Mouse (Mus musculus): ENCODE data around the gene Nbea. TPM values are rescaled to one million over a fixed set of nuclear protein-coding genes. Genes with fewer than 3 reads are reported as not detected.
A peak's percentile ranks its signal among the peaks of the same experiment; 100 is the strongest.
"Not testable (repeated sequence)": the region's sequence is repeated elsewhere in the genome, so short reads cannot be mapped to it uniquely, and the experiment has no call there.

The Nbea gene
- total RNA-seq, 2 experiments from 2014 or later = 197 to 205 TPM

- no peak for DNase-seq (ENCODE audit: low spot score in 2 of 2)
These were observed 144.0 kb downstream of the Nbea start for GRCm38 (mm10) chr3:56039494-56039893.

DNA sequence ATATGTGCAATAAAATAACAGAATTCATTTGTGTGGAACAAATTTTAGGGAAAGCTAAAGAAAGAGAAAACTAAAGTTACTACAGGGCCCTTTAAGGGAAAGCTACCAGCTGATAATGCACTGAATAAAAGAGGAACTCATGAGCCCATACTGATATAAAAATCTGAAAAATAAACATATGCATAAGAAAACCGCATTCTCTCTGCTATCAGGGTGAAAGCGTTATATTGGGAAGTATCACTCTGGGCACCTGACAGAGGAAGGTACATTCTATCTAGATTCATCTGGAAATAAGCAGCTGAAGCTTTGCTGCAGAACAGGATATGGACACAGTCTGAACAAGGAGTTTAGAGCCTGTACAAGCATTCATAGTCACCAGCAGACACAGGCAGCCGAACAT, 148.9 kb downstream of the Nbea start:
- no peak for DNase-seq (ENCODE audit: low spot score in 2 of 2)

- DNase-seq (ENCODE audit: low spot score in 2 of 2) = no peak
These were observed 165.0 kb downstream of the Nbea start for GRCm38 (mm10) chr3:56018494-56018893.

DNA sequence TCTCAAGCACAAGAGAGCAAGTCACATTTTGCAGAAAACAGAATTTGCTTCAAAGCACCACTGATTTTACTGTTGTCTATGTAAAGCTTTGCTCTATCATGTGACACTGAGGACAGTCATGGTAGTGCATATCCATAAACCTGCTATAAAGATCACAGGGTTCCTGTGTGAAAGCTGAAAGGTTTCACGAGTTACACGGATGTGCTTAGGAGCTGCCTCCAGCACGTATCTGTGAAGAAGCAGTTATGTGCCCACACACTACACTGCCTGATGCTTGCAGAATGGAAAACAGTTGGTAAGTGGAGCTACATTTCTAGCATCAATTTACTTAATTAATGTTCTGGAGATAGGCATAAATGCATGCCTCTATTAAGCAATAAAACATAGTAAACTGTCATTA, 172.4 kb downstream of the Nbea start:
- DNase-seq (ENCODE audit: low spot score in 2 of 2) = no peak

GRCm38 (mm10) chr3:56007991-56008390, 175.5 kb downstream of the Nbea start:
- DNase-seq (ENCODE audit: low spot score in 2 of 2) = peak; percentile 30 to 43

- no peak for DNase-seq (ENCODE audit: low spot score in 2 of 2)
These were observed 183.2 kb downstream of the Nbea start for GRCm38 (mm10) chr3:56000259-56000658.

DNA sequence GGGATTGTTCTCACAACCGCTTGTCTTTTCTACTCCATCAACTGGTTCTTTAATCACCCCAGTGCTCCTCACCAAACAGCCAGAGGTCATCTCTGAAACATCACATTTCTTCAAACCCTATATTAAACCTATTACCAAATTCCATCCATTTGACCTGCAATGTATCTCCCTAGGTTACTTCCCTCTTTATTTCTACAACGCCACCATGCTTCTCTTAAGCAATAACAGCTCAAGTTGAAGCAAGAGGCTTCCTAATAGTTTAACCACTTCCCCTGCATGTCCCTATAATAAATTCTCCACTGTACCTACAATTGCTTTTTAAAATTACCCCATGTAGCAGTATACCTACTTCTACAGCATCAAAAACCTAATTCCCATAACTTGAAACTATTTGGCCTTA, 205.1 kb downstream of the Nbea start:
- no peak for DNase-seq (ENCODE audit: low spot score in 2 of 2)

DNA sequence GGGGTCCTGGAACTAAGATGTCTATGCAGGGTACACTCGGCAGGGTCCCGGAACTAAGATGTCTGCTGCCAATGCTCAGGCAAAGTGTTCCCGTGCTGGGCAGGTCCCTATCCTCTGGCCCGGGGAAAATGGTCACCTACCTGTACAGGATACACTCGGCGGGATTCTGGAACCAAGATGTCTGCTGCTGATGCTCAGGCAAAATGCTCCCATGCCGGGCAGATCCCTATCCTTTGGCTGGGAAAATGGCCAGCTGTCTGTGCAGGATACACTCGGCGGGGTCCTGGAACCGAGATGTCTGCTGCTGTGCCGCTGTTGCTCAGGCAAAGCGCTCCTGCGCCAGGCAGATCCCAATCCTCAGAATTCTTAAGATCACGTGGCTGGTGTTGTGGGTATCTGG, 206.5 kb downstream of the Nbea start:
- DNase-seq (ENCODE audit: low spot score in 2 of 2) = not testable (repeated sequence)

GRCm38 (mm10) chr3:55965723-55966156, 217.8 kb downstream of the Nbea start:
- DNase-seq (ENCODE audit: low spot score in 2 of 2) = peak; percentile 19 to 29

- DNase-seq (ENCODE audit: low spot score in 2 of 2) = no peak
These were observed 220.5 kb downstream of the Nbea start for GRCm38 (mm10) chr3:55963032-55963431.

DNA sequence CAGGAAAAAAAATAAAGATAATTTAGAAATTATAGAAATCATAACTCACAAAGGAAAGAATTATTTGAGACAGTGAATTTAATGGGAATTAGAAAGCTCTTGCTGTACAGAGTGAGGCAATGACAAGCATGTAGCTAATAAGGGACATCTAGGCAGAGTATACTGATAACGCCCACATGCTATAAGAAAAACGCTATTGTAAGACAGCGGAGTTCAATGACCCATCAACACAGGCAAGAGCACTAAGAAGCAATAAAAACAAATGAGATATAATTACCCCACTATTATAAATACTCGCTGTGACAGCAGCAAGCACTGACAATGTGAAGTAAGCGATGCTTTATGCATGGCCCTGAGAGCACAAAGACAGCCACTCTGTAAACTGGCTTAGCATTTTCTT, 233.5 kb downstream of the Nbea start:
- DNase-seq (ENCODE audit: low spot score in 2 of 2) = no peak

DNA sequence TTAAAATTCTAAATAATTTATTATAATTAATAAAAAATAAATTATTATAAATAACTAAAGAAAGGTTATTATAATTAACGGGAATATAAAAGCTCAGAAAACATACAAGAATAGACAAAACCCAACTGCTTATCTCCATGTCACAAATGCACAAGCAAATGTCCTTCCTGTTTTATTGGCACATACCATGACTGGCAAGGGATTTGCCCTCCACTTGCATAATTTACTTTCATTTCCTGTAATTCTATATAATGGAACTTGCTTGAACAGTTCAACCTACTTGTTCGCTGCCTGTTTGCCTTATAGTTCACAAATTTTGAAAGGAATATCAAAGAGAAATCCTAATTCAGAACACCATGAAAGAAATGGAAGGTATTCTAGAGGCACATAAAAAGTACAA, 234.4 kb downstream of the Nbea start:
- DNase-seq (ENCODE audit: low spot score in 2 of 2) = no peak

- DNase-seq (ENCODE audit: low spot score in 2 of 2) = no peak
These were observed 256.2 kb downstream of the Nbea start for GRCm38 (mm10) chr3:55927343-55927742.

GRCm38 (mm10) chr3:55909290-55909689, 274.2 kb downstream of the Nbea start:
- DNase-seq (ENCODE audit: low spot score in 2 of 2) = no peak

DNA sequence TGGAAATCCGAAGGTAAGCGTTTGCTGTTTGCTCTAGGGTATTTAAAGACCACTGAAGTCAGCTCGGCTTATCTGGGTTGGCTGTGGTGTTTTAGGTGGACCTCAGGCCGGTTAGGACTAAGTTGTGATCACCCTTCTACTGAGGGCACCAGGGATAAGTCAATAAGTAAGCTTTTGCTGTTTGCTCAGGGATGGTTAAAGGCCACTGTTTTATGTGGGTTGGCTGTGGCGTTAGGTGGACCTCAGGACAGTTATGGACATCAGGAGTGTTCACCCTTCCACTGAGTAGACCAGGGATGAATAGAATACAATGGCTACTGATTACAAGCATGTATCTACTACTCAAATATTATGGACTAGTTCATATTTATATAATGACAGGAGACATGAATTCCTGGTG, 292.9 kb downstream of the Nbea start:
- DNase-seq (ENCODE audit: low spot score in 2 of 2) = no peak

GRCm38 (mm10) chr3:55889227-55889626, 294.3 kb downstream of the Nbea start:
- DNase-seq (ENCODE audit: low spot score in 2 of 2) = no peak

- no peak for DNase-seq (ENCODE audit: low spot score in 2 of 2)
These were observed 295.7 kb downstream of the Nbea start for GRCm38 (mm10) chr3:55887829-55888210.

- no peak for DNase-seq (ENCODE audit: low spot score in 2 of 2)
These were observed 296.2 kb downstream of the Nbea start for GRCm38 (mm10) chr3:55887193-55887828.

DNA sequence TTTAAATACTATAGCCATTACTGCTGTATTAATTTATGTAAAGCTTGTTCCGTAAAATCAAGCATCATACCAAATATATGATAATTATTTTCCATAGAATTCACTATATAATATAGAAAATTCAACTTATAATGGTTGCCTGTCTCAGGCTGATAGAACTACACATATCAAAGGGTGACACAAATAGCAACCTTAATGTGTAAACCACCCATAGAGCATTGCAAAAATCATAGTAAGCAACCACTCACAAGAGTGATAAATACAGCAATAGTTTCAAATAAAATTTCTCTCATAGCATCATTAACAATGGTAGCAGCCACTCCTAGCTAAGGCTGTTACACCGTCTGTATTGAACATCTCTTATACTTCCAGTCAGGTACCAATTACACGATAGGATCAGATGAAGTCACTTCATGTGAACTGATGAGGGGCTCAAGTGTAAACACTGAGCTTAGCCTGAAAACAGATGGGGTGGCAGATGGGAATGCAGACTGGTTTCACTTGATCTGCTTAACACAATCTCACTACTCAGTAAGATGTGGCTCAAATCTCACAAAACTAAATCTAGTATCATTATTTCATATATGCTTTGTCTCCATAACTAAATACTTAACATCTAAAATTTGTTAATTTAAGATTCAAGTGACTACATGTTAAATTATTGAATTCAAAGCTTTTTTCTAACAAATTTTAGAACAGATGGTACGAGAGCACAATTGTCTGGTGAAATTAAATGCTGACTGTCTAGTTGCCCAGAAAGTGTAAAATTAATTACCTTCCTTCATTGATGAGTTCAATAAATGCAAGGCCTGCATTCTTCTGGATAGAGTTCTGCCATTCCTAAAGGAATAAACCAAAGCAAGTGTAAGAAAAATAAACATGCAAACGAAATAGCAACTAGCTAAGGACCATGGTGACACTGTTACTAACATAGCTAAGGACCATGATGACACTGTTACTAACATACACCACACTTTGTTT, 310.3 kb downstream of the Nbea start:
- peak; percentile 34 to 35 for DNase-seq (ENCODE audit: low spot score in 2 of 2)

- DNase-seq (ENCODE audit: low spot score in 2 of 2) = no peak
These were observed 331.0 kb downstream of the Nbea start for GRCm38 (mm10) chr3:55852488-55852887.

DNA sequence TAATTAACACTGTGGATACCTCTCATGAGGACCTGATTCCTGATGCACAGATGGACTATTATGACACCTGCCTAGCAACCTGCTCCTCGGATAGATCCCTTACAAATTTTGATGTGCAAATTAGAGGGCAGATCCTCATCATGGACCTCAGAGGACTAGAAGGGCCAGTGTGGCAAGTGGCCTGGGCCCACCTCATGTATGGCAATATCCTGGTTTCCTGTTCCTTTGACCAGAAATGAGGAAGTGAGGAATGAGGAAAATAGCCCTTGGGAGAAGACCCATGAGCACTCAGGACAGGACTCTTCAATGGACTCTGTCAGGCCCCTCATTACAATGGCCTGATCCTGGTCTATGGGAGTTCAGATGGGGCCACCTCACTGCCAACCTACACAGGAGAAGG, 336.4 kb downstream of the Nbea start:
- DNase-seq (ENCODE audit: low spot score in 2 of 2) = no peak

DNA sequence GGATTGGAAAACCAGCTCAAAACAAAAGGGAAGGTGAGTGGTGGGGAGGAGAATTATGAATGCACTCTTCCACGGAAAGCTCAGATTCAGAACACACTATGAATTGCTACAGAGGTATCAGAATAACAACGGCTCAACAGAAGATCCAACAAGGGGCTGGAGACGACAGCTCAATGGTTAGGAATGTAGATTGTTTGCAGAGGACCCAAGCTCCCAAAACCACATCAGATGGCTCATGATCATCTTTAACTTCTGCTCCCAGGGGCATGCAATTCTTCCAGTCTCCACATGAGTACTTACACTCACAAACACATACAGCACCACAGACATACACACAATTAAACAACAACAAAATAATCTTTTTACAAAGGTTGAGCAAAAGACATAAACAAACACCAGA, 346.3 kb downstream of the Nbea start:
- no peak for DNase-seq (ENCODE audit: low spot score in 2 of 2)
